Mouse (Mus musculus) megakaryocyte, embryonic 14.5 days (primary cell): Measurements from ENCODE around the gene Rnf185. TPM values are rescaled to one million over a fixed set of nuclear protein-coding genes. Genes with fewer than 3 reads are reported as not detected.
A peak's percentile ranks its signal among the peaks of the same experiment; 100 is the strongest.

ENCODE experiments used
- H3K27me3 ChIP-seq: replicated peaks from 2 replicates; pipeline ENCODE3; 2012; ENCODE audit warnings: inconsistent platforms
- H3K36me3 ChIP-seq: replicated peaks from 2 replicates; pipeline ENCODE3; 2012; ENCODE audit warnings: low read length, inconsistent platforms, mixed read lengths
- H3K4me1 ChIP-seq: 2 replicates; pipeline ENCODE4 v1.6.1; 2012; ENCODE audit warnings: inconsistent platforms
- H3K4me3 ChIP-seq: replicated peaks from 2 replicates; pipeline ENCODE3; 2012; ENCODE audit warnings: moderate library complexity, mild to moderate bottlenecking, inconsistent platforms
- H3K9me3 ChIP-seq: 2 replicates; pipeline ENCODE4 v1.6.1; 2012; ENCODE audit warnings: inconsistent platforms
- FLI1 ChIP-seq: IDR thresholded peaks from 2 replicates; pipeline ENCODE4 v1.6.1; 2012; ENCODE audit warnings: low read length, inconsistent platforms, mixed read lengths
- GATA1 ChIP-seq: IDR thresholded peaks from 3 replicates; pipeline ENCODE4 v1.6.1; 2012; ENCODE audit warnings: mixed read lengths, low read length, inconsistent platforms, borderline replicate concordance
- polyA plus RNA-seq: library from polyadenylated mRNA; stranded (reverse); fragments of >175 nt; gene quantifications from 2 replicates; pipeline ENCODE4 v1.2.3, GENCODE M21; 2012; ENCODE audit warnings: low replicate concordance; ENCODE audit not compliant: insufficient read depth

Gene Rnf185
- polyA plus RNA-seq, result 1.8 TPM in 1 of 2 replicates, not detected in the other

GRCm38 (mm10) chr11:3452167-3452639 lies at the start of gene Rnf185:
Rnf185 (minus strand) TSS chr11:3452363.
- Histone ChIP-seq H3K9me3 (no peaks in the 10 kb centered on the region), H3K4me3 (peak within 1 kb of the TSS; percentile 97), H3K27me3 (no peaks in the 10 kb centered on the region), H3K4me1 (peaks cover 51% of the 10 kb centered on the region), H3K36me3 (peaks cover 25% of the 10 kb centered on the region)
- TF ChIP-seq GATA1, result no peak
- TF ChIP-seq FLI1, result peak; percentile 78; the same call in 1 of the 2 replicates

- Histone ChIP-seq H3K27me3 (peaks cover 42% of the 10 kb centered on the region), H3K36me3 (no peaks in the 10 kb centered on the region), H3K4me3 (no peak overlapping the region), H3K4me1 (peaks cover 15% of the 10 kb centered on the region), H3K9me3 (no peaks in the 10 kb centered on the region)
- TF ChIP-seq GATA1 (no peak), FLI1 (no peak)
These were observed 45.1 kb upstream of the Rnf185 start for GRCm38 (mm10) chr11:3497296-3497695.

- H3K9me3 ChIP-seq, result no peaks in the 10 kb centered on the region
- no peak for TF ChIP-seq FLI1
- no peak for TF ChIP-seq GATA1
- H3K27me3 ChIP-seq, result peaks cover 42% of the 10 kb centered on the region
- H3K4me3 ChIP-seq, result no peak overlapping the region
- peaks cover 15% of the 10 kb centered on the region for H3K4me1 ChIP-seq
- no peaks in the 10 kb centered on the region for H3K36me3 ChIP-seq
These were observed 44.6 kb upstream of the Rnf185 start for GRCm38 (mm10) chr11:3496756-3497155.

GRCm38 (mm10) chr11:3495496-3495895 lies 43.3 kb upstream of the Rnf185 start:
- Histone ChIP-seq H3K9me3 (no peaks in the 10 kb centered on the region), H3K4me3 (no peak overlapping the region), H3K27me3 (peaks cover 31% of the 10 kb centered on the region), H3K4me1 (peaks cover 15% of the 10 kb centered on the region), H3K36me3 (no peaks in the 10 kb centered on the region)
- no peak for TF ChIP-seq GATA1
- no peak for TF ChIP-seq FLI1

GRCm38 (mm10) chr11:3494857-3495256 lies 42.7 kb upstream of the Rnf185 start:
- peaks cover 18% of the 10 kb centered on the region for H3K4me1 ChIP-seq
- no peaks in the 10 kb centered on the region for H3K9me3 ChIP-seq
- peaks cover 27% of the 10 kb centered on the region for H3K27me3 ChIP-seq
- TF ChIP-seq GATA1 (no peak), FLI1 (no peak)
- H3K4me3 ChIP-seq, result no peak overlapping the region
- no peaks in the 10 kb centered on the region for H3K36me3 ChIP-seq

- no peaks in the 10 kb centered on the region for H3K9me3 ChIP-seq
- H3K36me3 ChIP-seq, result no peaks in the 10 kb centered on the region
- H3K27me3 ChIP-seq, result peaks cover 38% of the 10 kb centered on the region
- TF ChIP-seq FLI1 (no peak), GATA1 (no peak)
- H3K4me1 ChIP-seq, result peaks cover 34% of the 10 kb centered on the region
- no peak overlapping the region for H3K4me3 ChIP-seq
These were observed 40.6 kb upstream of the Rnf185 start for GRCm38 (mm10) chr11:3492748-3493147.

- H3K27me3 ChIP-seq, result peaks cover 67% of the 10 kb centered on the region
- no peak for TF ChIP-seq GATA1
- TF ChIP-seq FLI1, result no peak
- no peaks in the 10 kb centered on the region for H3K36me3 ChIP-seq
- H3K4me1 ChIP-seq, result peaks cover 31% of the 10 kb centered on the region
- no peaks in the 10 kb centered on the region for H3K9me3 ChIP-seq
- H3K4me3 ChIP-seq, result peak overlapping the region; percentile 19
These were observed 36.9 kb upstream of the Rnf185 start for GRCm38 (mm10) chr11:3489036-3489435.

- Histone ChIP-seq H3K4me1 (peaks cover 37% of the 10 kb centered on the region), H3K9me3 (no peaks in the 10 kb centered on the region), H3K4me3 (no peak within 1 kb of the TSS), H3K27me3 (peaks cover 69% of the 10 kb centered on the region), H3K36me3 (no peaks in the 10 kb centered on the region)
- TF ChIP-seq FLI1, result no peak
- TF ChIP-seq GATA1, result no peak
These were observed 35.9 kb upstream of the Rnf185 start, which contains the start of gene Pla2g3 for GRCm38 (mm10) chr11:3487952-3488570. Pla2g3 (plus strand) TSS chr11:3488284.

GRCm38 (mm10) chr11:3486349-3486748 lies 34.2 kb upstream of the Rnf185 start:
- H3K4me3 ChIP-seq, result no peak overlapping the region
- H3K36me3 ChIP-seq, result no peaks in the 10 kb centered on the region
- TF ChIP-seq FLI1 (no peak), GATA1 (no peak)
- H3K4me1 ChIP-seq, result peaks cover 44% of the 10 kb centered on the region
- H3K9me3 ChIP-seq, result no peaks in the 10 kb centered on the region
- peaks cover 60% of the 10 kb centered on the region for H3K27me3 ChIP-seq

GRCm38 (mm10) chr11:3483980-3484642 lies 31.9 kb upstream of the Rnf185 start:
- Histone ChIP-seq H3K4me1 (peaks cover 40% of the 10 kb centered on the region), H3K27me3 (peaks cover 52% of the 10 kb centered on the region), H3K9me3 (no peaks in the 10 kb centered on the region), H3K4me3 (no peak overlapping the region), H3K36me3 (no peaks in the 10 kb centered on the region)
- TF ChIP-seq GATA1, result no peak
- TF ChIP-seq FLI1, result no peak
